Mouse (Mus musculus) stomach, postnatal 0 days (tissue): ENCODE measurements around the gene Ovol1. TPM values are rescaled to one million over a fixed set of nuclear protein-coding genes. Genes with fewer than 3 reads are reported as not detected.

Experiments used
- ATAC-seq: fragments of 200-750 bp; cut with Nextera tagmentation; 2 replicates; pipeline ENCODE4 v1.8.0; 2017; ENCODE audit not compliant: low FRiP score, low TSS enrichment
- DNase-seq: peaks from one replicate; pipeline ENCODE4 v3.0.0-alpha.2; 2016; ENCODE audit warnings: low spot score
- H3K27ac ChIP-seq: fragments of 300-500 bp; sonication (generic); replicated peaks from 2 replicates; pipeline ENCODE4 v1.5.1; 2014; ENCODE audit warnings: mild to moderate bottlenecking, control low read depth
- H3K27me3 ChIP-seq: fragments of 300-500 bp; sonication (generic); 2 replicates; pipeline ENCODE4 v1.6.1; 2014; ENCODE audit warnings: low read length; ENCODE audit not compliant: control insufficient read depth, insufficient read depth
- H3K36me3 ChIP-seq: fragments of 300-500 bp; sonication (generic); 2 replicates; pipeline ENCODE4 v1.6.1; 2014; ENCODE audit warnings: low read length, mixed read lengths; ENCODE audit not compliant: control insufficient read depth, insufficient read depth
- H3K4me1 ChIP-seq: fragments of 300-500 bp; sonication (generic); replicated peaks from 2 replicates; pipeline ENCODE4 v1.6.1; 2014; ENCODE audit warnings: antibody characterized with exemption; ENCODE audit not compliant: control insufficient read depth, insufficient read depth
- H3K4me2 ChIP-seq: fragments of 300-500 bp; sonication (generic); replicated peaks from 2 replicates; pipeline ENCODE4 v1.6.1; 2014; ENCODE audit warnings: low read depth, mild to moderate bottlenecking, control low read depth, moderate library complexity
- H3K4me3 ChIP-seq: fragments of 300-500 bp; sonication (generic); 2 replicates; pipeline ENCODE4 v1.5.1; 2014; ENCODE audit warnings: low read depth, low read length, control low read depth
- H3K9ac ChIP-seq: fragments of 300-500 bp; sonication (generic); 2 replicates; pipeline ENCODE4 v1.6.1; 2014; ENCODE audit warnings: mild to moderate bottlenecking, low read length, control low read depth, mixed read lengths
- H3K9me3 ChIP-seq: fragments of 300-500 bp; sonication (generic); 2 replicates; pipeline ENCODE4 v1.6.1; 2016; ENCODE audit warnings: low read length; ENCODE audit not compliant: control insufficient read depth
- CTCF ChIP-seq: IDR thresholded peaks from 2 replicates; pipeline ENCODE4 v1.5.1; 2016; ENCODE audit warnings: antibody characterized with exemption, low read depth, mild to moderate bottlenecking, moderate library complexity
- EP300 ChIP-seq: optimal IDR thresholded peaks from 2 replicates; pipeline ENCODE3; 2016; ENCODE audit warnings: antibody characterized with exemption
- WGBS: fragments of 180-500 bp; shearing (Covaris S2); extraction: QIAGEN DNeasy Blood & Tissue Kit; methylation state at CpG from one replicate; pipeline ENCODE4 v1.1.7; 2014; 5-methylcytosine and 5-hydroxymethylcytosine counted together
- polyA plus RNA-seq: library from polyadenylated mRNA; unstranded; fragments of >200 nt; fragmentation: Nextera tagmentation; extraction: Ambion mirVana; gene quantifications from 2 replicates; pipeline ENCODE4 v1.2.1, GENCODE M21; 2015

Gene Ovol1
- polyA plus RNA-seq, 1 experiment from 2014 or later = 28.2 TPM

- DNase-seq = no peak
- no peak for ATAC-seq
- Histone ChIP-seq H3K4me1 (no peaks in the 10 kb centered on the region), H3K4me2 (no peak overlapping the region), H3K36me3 (no peaks in the 10 kb centered on the region), H3K4me3 (no peak overlapping the region), H3K27me3 (no peaks in the 10 kb centered on the region), H3K9me3 (no peaks in the 10 kb centered on the region), H3K27ac (no peak overlapping the region), H3K9ac (no peak overlapping the region)
- WGBS = 66% methylated on average over 9 of the region's 9 CpGs
- TF ChIP-seq EP300 (no peak), CTCF (peak; percentile 48)
Observed at GRCm38 (mm10) chr19:5589159-5589558, 28.7 kb upstream of the Ovol1 start.

GRCm38 (mm10) chr19:5581995-5582394 is 21.5 kb upstream of the Ovol1 start:
- ATAC-seq (no peak), DNase-seq (no peak)
- no peak overlapping the region for H3K9ac ChIP-seq
- no peak overlapping the region for H3K4me3 ChIP-seq
- H3K4me2 ChIP-seq = no peak overlapping the region
- H3K27ac ChIP-seq = no peak overlapping the region
- WGBS = 75% methylated on average over 2 of the region's 2 CpGs
- no peaks in the 10 kb centered on the region for H3K4me1 ChIP-seq
- no peaks in the 10 kb centered on the region for H3K36me3 ChIP-seq
- H3K27me3 ChIP-seq = no peaks in the 10 kb centered on the region
- no peaks in the 10 kb centered on the region for H3K9me3 ChIP-seq
- TF ChIP-seq EP300 (no peak), CTCF (no peak)

GRCm38 (mm10) chr19:5580776-5581175 is 20.3 kb upstream of the Ovol1 start:
- Histone ChIP-seq H3K27me3 (no peaks in the 10 kb centered on the region), H3K4me3 (no peak overlapping the region), H3K27ac (no peak overlapping the region), H3K9ac (no peak overlapping the region), H3K36me3 (no peaks in the 10 kb centered on the region), H3K4me1 (no peaks in the 10 kb centered on the region), H3K9me3 (no peaks in the 10 kb centered on the region), H3K4me2 (no peak overlapping the region)
- DNase-seq = no peak
- WGBS = 88% methylated on average over 6 of the region's 6 CpGs
- ATAC-seq = no peak
- TF ChIP-seq EP300 (no peak), CTCF (no peak)

GRCm38 (mm10) chr19:5579971-5580370 is 19.5 kb upstream of the Ovol1 start:
- no peaks in the 10 kb centered on the region for H3K9me3 ChIP-seq
- H3K9ac ChIP-seq = no peak overlapping the region
- no peak overlapping the region for H3K4me3 ChIP-seq
- no peak overlapping the region for H3K27ac ChIP-seq
- DNase-seq (no peak), ATAC-seq (no peak)
- H3K4me1 ChIP-seq = no peaks in the 10 kb centered on the region
- H3K27me3 ChIP-seq = no peaks in the 10 kb centered on the region
- no peak overlapping the region for H3K4me2 ChIP-seq
- WGBS = 71% methylated on average over 4 of the region's 4 CpGs
- no peaks in the 10 kb centered on the region for H3K36me3 ChIP-seq
- TF ChIP-seq CTCF (no peak), EP300 (no peak)

GRCm38 (mm10) chr19:5575336-5575735 is 14.9 kb upstream of the Ovol1 start:
- H3K27ac ChIP-seq = no peak overlapping the region

GRCm38 (mm10) chr19:5572331-5573125 is 12.1 kb upstream of the Ovol1 start:
- Histone ChIP-seq H3K27me3 (no peaks in the 10 kb centered on the region), H3K4me3 (no peak overlapping the region), H3K4me1 (peaks cover 8% of the 10 kb centered on the region; the same call in 1 of the 2 replicates), H3K9ac (no peak overlapping the region), H3K27ac (no peak overlapping the region; the same call in 1 of the 2 replicates), H3K36me3 (peaks cover 15% of the 10 kb centered on the region), H3K4me2 (no peak overlapping the region), H3K9me3 (no peaks in the 10 kb centered on the region)
- ATAC-seq (no peak), DNase-seq (no peak)
- TF ChIP-seq CTCF (no peak), EP300 (no peak)
- WGBS = 79% methylated on average over 19 of the region's 19 CpGs

More at GRCm38 (mm10) chr19:5575336-5575735, 14.9 kb upstream of the Ovol1 start:
- no peak for DNase-seq
- TF ChIP-seq EP300 = no peak
- TF ChIP-seq CTCF = no peak
- no peak overlapping the region for H3K4me3 ChIP-seq
- no peak for ATAC-seq
- WGBS = 92% methylated on average over 1 of the region's 1 CpGs
- peaks cover 7% of the 10 kb centered on the region for H3K36me3 ChIP-seq
- no peak overlapping the region for H3K4me2 ChIP-seq
- no peaks in the 10 kb centered on the region for H3K27me3 ChIP-seq
- H3K9me3 ChIP-seq = no peaks in the 10 kb centered on the region
- no peaks in the 10 kb centered on the region for H3K4me1 ChIP-seq
- H3K9ac ChIP-seq = no peak overlapping the region
